Mouse (Mus musculus): ENCODE measurements at regions not wholly inside any gene's neighbourhood (a gene's known extent, or its start where the extent isn't known, plus 50 kb on each side); places are given as distances from the start of the nearest gene placed in this dataset.
"Not testable (repeated sequence)": the region's sequence is repeated elsewhere in the genome, so short reads cannot be mapped to it uniquely, and the experiment has no call there.

DNA sequence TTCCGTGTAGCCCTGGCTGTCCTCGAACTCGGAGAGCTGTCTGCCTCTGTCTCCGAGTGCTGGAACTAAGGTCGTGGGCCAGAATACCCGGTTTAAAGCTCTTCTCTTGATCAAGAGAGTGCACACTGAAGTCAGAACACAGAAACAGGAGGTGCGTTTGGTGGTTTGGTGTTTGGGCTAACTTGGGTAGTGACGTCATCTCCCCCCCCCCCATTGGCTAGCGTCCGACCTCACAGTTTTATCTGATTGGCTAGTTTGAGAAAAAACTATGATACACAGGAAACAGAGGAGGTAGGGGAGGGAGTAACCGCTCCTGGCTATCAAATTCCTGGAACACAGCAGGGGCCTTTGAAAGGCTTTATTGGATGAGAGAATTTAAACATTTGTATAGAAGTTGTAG, 60.2 kb upstream of the Pim1 start:
- no peak overlapping the region for H3K27ac ChIP-seq (ENCODE audit: low read length)
- no peaks in the 10 kb centered on the region for H3K36me3 ChIP-seq (ENCODE audit: control insufficient read depth, insufficient read depth)
- H3K27me3 ChIP-seq (ENCODE audit: control insufficient read depth, insufficient read depth, low read depth, low read length): peaks cover 6% of the 10 kb centered on the region
- no peak overlapping the region for H3K9ac ChIP-seq (ENCODE audit: low read depth, low read length)
- H3K4me3 ChIP-seq (ENCODE audit: low read depth, low read length): no peak overlapping the region
- 68% methylated on average over 11 of the region's 11 CpGs for WGBS (ENCODE audit: insufficient replicate concordance)
- no peaks in the 10 kb centered on the region for H3K9me3 ChIP-seq (replicated peaks; ENCODE audit: control insufficient read depth, low read length)
- H3K4me1 ChIP-seq (ENCODE audit: control insufficient read depth, low read depth, low read length): peaks cover 51% of the 10 kb centered on the region
- no peak overlapping the region for H3K4me2 ChIP-seq (ENCODE audit: low read depth, low read length)
- no peak for ATAC-seq (ENCODE audit: low read depth)

GRCm38 (mm10) chr17:29430806-29431205, 59.7 kb upstream of the Pim1 start:
- no peak overlapping the region for H3K9ac ChIP-seq (ENCODE audit: low read depth, low read length)
- H3K4me3 ChIP-seq (ENCODE audit: low read depth, low read length): no peak overlapping the region
- H3K4me1 ChIP-seq (ENCODE audit: control insufficient read depth, low read depth, low read length): peaks cover 55% of the 10 kb centered on the region
- no peak overlapping the region for H3K4me2 ChIP-seq (ENCODE audit: low read depth, low read length)
- no peak for ATAC-seq (ENCODE audit: low read depth)
- WGBS (ENCODE audit: insufficient replicate concordance): 84% methylated on average over 6 of the region's 6 CpGs
- peaks cover 6% of the 10 kb centered on the region for H3K27me3 ChIP-seq (ENCODE audit: control insufficient read depth, insufficient read depth, low read depth, low read length)
- H3K36me3 ChIP-seq (ENCODE audit: control insufficient read depth, insufficient read depth): no peaks in the 10 kb centered on the region
- no peak overlapping the region for H3K27ac ChIP-seq (ENCODE audit: low read length)
- H3K9me3 ChIP-seq (replicated peaks; ENCODE audit: control insufficient read depth, low read length): no peaks in the 10 kb centered on the region

GRCm38 (mm10) chr17:29431553-29432297, 58.8 kb upstream of the Pim1 start:
- no peak overlapping the region for H3K4me2 ChIP-seq (ENCODE audit: low read depth, low read length)
- 37% methylated on average over 8 of the region's 8 CpGs for WGBS (ENCODE audit: insufficient replicate concordance)
- H3K9me3 ChIP-seq (replicated peaks; ENCODE audit: control insufficient read depth, low read length): no peaks in the 10 kb centered on the region
- H3K27me3 ChIP-seq (ENCODE audit: control insufficient read depth, insufficient read depth, low read depth, low read length): peaks cover 6% of the 10 kb centered on the region
- H3K36me3 ChIP-seq (ENCODE audit: control insufficient read depth, insufficient read depth): no peaks in the 10 kb centered on the region
- no peak overlapping the region for H3K9ac ChIP-seq (ENCODE audit: low read depth, low read length)
- H3K4me3 ChIP-seq (ENCODE audit: low read depth, low read length): no peak overlapping the region
- no peak for ATAC-seq (ENCODE audit: low read depth)
- H3K27ac ChIP-seq (ENCODE audit: low read length): peak overlapping the region; percentile 4; the same call in 1 of the 2 replicates
- H3K4me1 ChIP-seq (ENCODE audit: control insufficient read depth, low read depth, low read length): peaks cover 61% of the 10 kb centered on the region

GRCm38 (mm10) chr17:29432666-29433065, 57.9 kb upstream of the Pim1 start:
- H3K4me3 ChIP-seq (ENCODE audit: low read depth, low read length): no peak overlapping the region
- WGBS (ENCODE audit: insufficient replicate concordance): 73% methylated on average over 8 of the region's 8 CpGs
- ATAC-seq (ENCODE audit: low read depth): no peak
- H3K9ac ChIP-seq (ENCODE audit: low read depth, low read length): no peak overlapping the region; the same call in 1 of the 2 replicates
- H3K4me1 ChIP-seq (ENCODE audit: control insufficient read depth, low read depth, low read length): peaks cover 67% of the 10 kb centered on the region
- H3K27ac ChIP-seq (ENCODE audit: low read length): peak overlapping the region; percentile 87
- H3K27me3 ChIP-seq (ENCODE audit: control insufficient read depth, insufficient read depth, low read depth, low read length): peaks cover 6% of the 10 kb centered on the region
- H3K9me3 ChIP-seq (replicated peaks; ENCODE audit: control insufficient read depth, low read length): no peaks in the 10 kb centered on the region
- H3K4me2 ChIP-seq (ENCODE audit: low read depth, low read length): peak overlapping the region; percentile 40; the same call in 1 of the 2 replicates
- H3K36me3 ChIP-seq (ENCODE audit: control insufficient read depth, insufficient read depth): no peaks in the 10 kb centered on the region

DNA sequence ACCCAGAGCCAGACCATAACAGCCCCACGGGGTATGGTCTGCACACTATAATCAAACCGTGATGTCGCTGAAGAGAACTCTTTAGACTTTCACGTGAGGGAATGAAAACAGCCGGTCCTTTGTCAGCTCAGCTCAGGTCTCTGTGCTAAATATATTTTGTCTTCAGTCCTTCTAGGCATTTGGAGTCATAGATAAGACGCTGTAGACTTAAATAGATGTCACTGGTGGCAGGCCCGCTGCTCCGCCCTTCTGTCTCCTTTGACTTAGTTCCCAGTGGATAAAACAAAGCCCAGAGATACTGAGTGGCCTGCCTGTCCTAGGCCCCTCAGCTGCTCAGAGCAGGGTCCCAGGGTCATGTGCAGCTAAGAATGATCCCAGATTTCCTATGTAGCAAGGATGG, 57.2 kb upstream of the Pim1 start:
- peak overlapping the region; percentile 24; the same call in 1 of the 2 replicates for H3K4me3 ChIP-seq (ENCODE audit: low read depth, low read length)
- H3K9me3 ChIP-seq (replicated peaks; ENCODE audit: control insufficient read depth, low read length): no peaks in the 10 kb centered on the region
- ATAC-seq (ENCODE audit: low read depth): peak; percentile 4; the same call in 1 of the 2 replicates
- H3K9ac ChIP-seq (ENCODE audit: low read depth, low read length): peak overlapping the region; percentile 63
- peak overlapping the region; percentile 87 for H3K27ac ChIP-seq (ENCODE audit: low read length)
- no peaks in the 10 kb centered on the region for H3K36me3 ChIP-seq (ENCODE audit: control insufficient read depth, insufficient read depth)
- H3K4me1 ChIP-seq (ENCODE audit: control insufficient read depth, low read depth, low read length): peaks cover 68% of the 10 kb centered on the region
- 23% methylated on average over 8 of the region's 8 CpGs for WGBS (ENCODE audit: insufficient replicate concordance)
- H3K27me3 ChIP-seq (ENCODE audit: control insufficient read depth, insufficient read depth, low read depth, low read length): peaks cover 6% of the 10 kb centered on the region
- H3K4me2 ChIP-seq (ENCODE audit: low read depth, low read length): peak overlapping the region; percentile 40

- Histone ChIP-seq H3K27ac (ENCODE audit: low read length) (peak overlapping the region; percentile 87), H3K9me3 (replicated peaks; ENCODE audit: control insufficient read depth, low read length) (no peaks in the 10 kb centered on the region), H3K9ac (ENCODE audit: low read depth, low read length) (peak overlapping the region; percentile 63), H3K4me1 (ENCODE audit: control insufficient read depth, low read depth, low read length) (peaks cover 71% of the 10 kb centered on the region), H3K27me3 (ENCODE audit: control insufficient read depth, insufficient read depth, low read depth, low read length) (peaks cover 6% of the 10 kb centered on the region), H3K36me3 (ENCODE audit: control insufficient read depth, insufficient read depth) (no peaks in the 10 kb centered on the region), H3K4me2 (ENCODE audit: low read depth, low read length) (peak overlapping the region; percentile 40; the same call in 1 of the 2 replicates), H3K4me3 (ENCODE audit: low read depth, low read length) (no peak overlapping the region)
- 82% methylated on average over 20 of the region's 20 CpGs for WGBS (ENCODE audit: insufficient replicate concordance)
- ATAC-seq (ENCODE audit: low read depth): no peak
Measured at GRCm38 (mm10) chr17:29434074-29434944, 56.2 kb upstream of the Pim1 start.

DNA sequence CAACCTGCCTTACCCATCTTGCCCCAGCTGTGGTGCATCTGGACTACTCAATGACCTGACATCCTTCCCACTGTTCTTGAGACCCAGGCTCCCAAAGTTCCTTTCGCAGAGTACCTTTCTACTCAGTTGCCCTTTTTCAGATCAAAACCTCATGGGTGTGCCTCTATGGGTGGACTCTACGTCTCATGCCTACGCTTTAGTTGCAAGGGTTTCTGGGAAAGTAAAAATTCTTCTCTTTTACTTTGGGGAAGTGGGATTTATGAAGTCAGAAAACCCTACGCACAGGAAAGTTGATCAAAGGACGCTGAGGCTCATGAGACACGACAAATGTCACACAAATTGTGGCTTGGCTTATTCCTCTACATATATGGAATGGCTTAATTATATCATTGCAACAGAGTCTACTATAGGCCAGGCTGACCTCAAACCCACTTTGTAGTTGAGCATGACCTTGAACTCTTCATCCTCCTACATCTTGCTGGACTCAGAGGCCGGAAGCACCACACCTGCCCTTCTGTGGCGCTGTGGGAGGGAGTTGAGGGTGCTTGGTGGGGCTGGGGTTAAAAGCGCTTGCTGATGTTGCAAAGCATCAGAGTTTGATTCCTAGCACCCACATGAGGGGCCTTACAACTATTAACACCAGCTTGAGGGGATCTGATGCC, 55.1 kb upstream of the Pim1 start:
- Histone ChIP-seq H3K4me3 (ENCODE audit: low read depth, low read length) (no peak overlapping the region), H3K4me2 (ENCODE audit: low read depth, low read length) (0 out of 2 replicates have a peak overlapping the region, but pooled peaks have one; percentile 74), H3K9ac (ENCODE audit: low read depth, low read length) (0 out of 2 replicates have a peak overlapping the region, but pooled peaks have one; percentile 33), H3K27me3 (ENCODE audit: control insufficient read depth, insufficient read depth, low read depth, low read length) (peaks cover 6% of the 10 kb centered on the region), H3K9me3 (replicated peaks; ENCODE audit: control insufficient read depth, low read length) (no peaks in the 10 kb centered on the region), H3K36me3 (ENCODE audit: control insufficient read depth, insufficient read depth) (no peaks in the 10 kb centered on the region), H3K27ac (ENCODE audit: low read length) (peak overlapping the region; percentile 3), H3K4me1 (ENCODE audit: control insufficient read depth, low read depth, low read length) (peaks cover 81% of the 10 kb centered on the region)
- no peak for ATAC-seq (ENCODE audit: low read depth)
- 81% methylated on average over 9 of the region's 9 CpGs for WGBS (ENCODE audit: insufficient replicate concordance)

GRCm38 (mm10) chr17:29436484-29436870, 54.1 kb upstream of the Pim1 start:
- not testable (repeated sequence) for ATAC-seq (ENCODE audit: low read depth); H3K27me3 ChIP-seq (ENCODE audit: control insufficient read depth, insufficient read depth, low read depth, low read length); H3K36me3 ChIP-seq (ENCODE audit: control insufficient read depth, insufficient read depth); H3K9me3 ChIP-seq (replicated peaks; ENCODE audit: control insufficient read depth, low read length)
- Histone ChIP-seq H3K9ac (ENCODE audit: low read depth, low read length) (peak overlapping the region; percentile 78), H3K4me3 (ENCODE audit: low read depth, low read length) (peak overlapping the region; percentile 69), H3K27ac (ENCODE audit: low read length) (peak overlapping the region; percentile 98), H3K4me1 (ENCODE audit: control insufficient read depth, low read depth, low read length) (peaks cover 90% of the 10 kb centered on the region), H3K4me2 (ENCODE audit: low read depth, low read length) (peak overlapping the region; percentile 74)
- 67% methylated on average over 8 of the region's 9 CpGs for WGBS (ENCODE audit: insufficient replicate concordance)

All from liver, embryonic 16.5 days (tissue).